Mouse (Mus musculus) embryonic stem cell, embryonic (primary cell): ENCODE measurements at regions not wholly inside any gene's neighbourhood (a gene's known extent, or its start where the extent isn't known, plus 50 kb on each side); places are given as distances from the start of the nearest gene placed in this dataset.
"Not testable (repeated sequence)": the region's sequence is repeated elsewhere in the genome, so short reads cannot be mapped to it uniquely, and the experiment has no call there.

ENCODE experiments used
- CTCF ChIA-PET, 4 experiments: fragments of 300-600 bp in 2 of 4; fragments of 350-600 bp in 2 of 4; sonication (Branson Sonifier 250); formaldehyde crosslinking; loops; one replicate each; lab custom pipeline; 2022; ENCODE audit warnings: inconsistent platforms in 2 of 4; lab: Charles Lee
- POLR2A ChIA-PET, 4 experiments: fragments of 300-600 bp in 2 of 4; fragments of 350-600 bp in 2 of 4; sonication (Branson Sonifier 250); formaldehyde crosslinking; loops; one replicate each; lab custom pipeline; 2022; ENCODE audit warnings: antibody characterized with exemption in 4 of 4, inconsistent platforms in 1 of 4; lab: Charles Lee

DNA sequence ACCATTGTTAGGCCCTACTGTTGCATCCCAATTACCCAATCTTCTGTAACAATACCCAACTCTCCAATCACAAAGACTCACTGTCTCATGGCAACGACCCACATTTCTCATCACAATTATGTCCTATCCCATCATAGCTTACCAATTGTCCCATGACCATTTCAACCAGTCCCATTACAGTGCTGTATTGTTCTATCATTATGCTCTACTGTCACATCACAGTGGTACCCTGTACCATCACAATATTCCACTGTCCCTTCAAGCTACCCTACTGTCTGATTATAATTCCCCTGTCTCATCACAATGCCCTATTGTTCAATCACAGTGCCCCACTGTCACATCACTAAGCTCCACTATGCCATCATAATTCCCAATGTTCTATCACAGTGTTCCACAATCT is 260.0 kb downstream of the Plekhb2 start:
- CTCF ChIA-PET: no interaction called here
- POLR2A ChIA-PET: interaction anchor here in 1 of 4 experiments (1.1 kb wide), 1 partner anchor 123 kb away, joined by 3 read pairs; no protein-coding TSS in a partner anchor

DNA sequence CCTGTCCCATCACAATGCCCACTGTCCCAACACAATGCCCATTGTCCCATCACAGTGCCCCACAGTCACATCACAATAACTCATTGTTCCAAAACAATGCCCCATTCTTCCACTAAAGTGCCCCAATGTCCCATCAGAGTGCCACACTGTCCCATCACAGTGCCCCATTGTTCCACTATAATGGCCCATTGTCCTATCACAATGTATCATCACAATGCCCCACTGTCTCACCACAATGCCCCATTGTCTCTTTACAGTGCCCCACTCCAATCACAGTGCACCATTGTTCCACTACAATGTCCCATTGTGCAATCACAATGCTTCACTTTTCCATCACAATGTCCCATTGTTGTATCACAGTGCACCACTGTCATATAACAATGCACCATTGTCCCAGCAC is 265.7 kb downstream of the Plekhb2 start:
- POLR2A ChIA-PET: no interaction called here
- CTCF ChIA-PET: no interaction called here

DNA sequence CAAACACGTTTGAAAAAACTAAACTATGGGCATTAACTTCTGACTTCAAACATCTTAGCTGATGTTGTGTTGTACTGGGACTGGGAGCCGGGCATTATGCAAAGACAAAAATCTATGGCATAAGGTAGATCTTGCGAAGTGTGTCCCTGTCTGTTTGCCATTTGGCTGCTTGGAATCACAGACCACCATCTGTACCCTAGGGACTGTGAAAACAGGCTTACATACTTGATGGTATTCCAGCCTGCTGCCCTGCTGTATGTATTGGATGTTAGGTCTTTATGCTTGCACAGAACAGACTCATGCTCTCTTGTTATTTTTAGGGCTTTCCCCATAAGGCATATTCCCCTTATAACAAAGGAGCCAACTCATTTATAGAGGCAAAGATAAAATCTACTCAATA is 288.1 kb downstream of the Plekhb2 start:
- ChIA-PET CTCF (no interaction called here), POLR2A (no interaction called here)

- ChIA-PET POLR2A (interaction anchor here in 1 of 4 experiments (0.6 kb wide), 1 partner anchor 770 kb away, joined by 6 read pairs; no protein-coding TSS in a partner anchor), CTCF (no interaction called here)
Observed at GRCm38 (mm10) chr1:35149036-35149435, 299.3 kb downstream of the Plekhb2 start.

GRCm38 (mm10) chr1:35162506-35162905 is 312.7 kb downstream of the Plekhb2 start:
- ChIA-PET POLR2A (no interaction called here), CTCF (no interaction called here)

GRCm38 (mm10) chr1:35200656-35201055 is 350.9 kb downstream of the Plekhb2 start:
- CTCF ChIA-PET: no interaction called here
- POLR2A ChIA-PET: no interaction called here

GRCm38 (mm10) chr1:35201083-35201879 is 351.5 kb downstream of the Plekhb2 start:
- CTCF ChIA-PET: no interaction called here
- POLR2A ChIA-PET: no interaction called here

DNA sequence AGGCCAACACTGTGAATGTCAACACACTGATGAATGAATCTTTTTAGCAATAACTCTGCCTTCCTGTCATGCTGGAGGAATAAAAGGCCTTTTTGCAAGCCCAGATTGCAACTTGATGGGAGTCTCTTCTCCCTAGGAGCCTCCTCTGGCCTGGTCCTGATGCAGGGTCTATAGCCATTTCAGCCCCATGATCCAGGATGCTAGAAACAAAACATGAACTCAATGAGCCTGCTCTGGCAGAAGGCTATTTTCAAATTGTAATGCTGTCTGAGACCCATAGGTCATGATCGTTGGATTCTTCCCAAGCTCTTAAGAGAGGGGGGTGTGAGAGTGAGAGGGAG is 352.1 kb downstream of the Plekhb2 start:
- CTCF ChIA-PET: no interaction called here

DNA sequence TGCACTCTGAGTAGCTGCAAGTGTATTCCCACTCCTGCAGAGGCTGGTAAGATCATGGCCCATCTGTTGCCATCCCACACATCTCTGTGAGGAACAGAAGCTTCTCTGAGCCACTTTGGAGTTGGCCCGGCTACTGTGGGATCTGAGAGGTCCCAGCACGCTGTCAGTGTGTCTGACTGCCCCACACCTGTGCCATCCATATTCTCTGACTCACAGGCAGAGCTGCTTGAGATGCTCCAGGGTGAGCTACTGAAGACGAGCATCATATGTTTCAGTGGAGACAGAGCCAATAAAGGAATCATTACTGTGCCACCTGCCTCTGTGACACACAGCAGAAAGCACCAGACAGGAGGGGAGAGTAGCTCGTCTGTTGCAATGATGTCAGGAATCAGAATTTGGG is 352.8 kb downstream of the Plekhb2 start:
- ChIA-PET POLR2A (no interaction called here), CTCF (no interaction called here)

More for the DNA sequence above, 352.1 kb downstream of the Plekhb2 start:
- POLR2A ChIA-PET: no interaction called here

- POLR2A ChIA-PET: interaction anchor here in 2 of 4 experiments (0.6 to 0.8 kb wide), 2 partner anchors 13 to 51 kb away, joined by 3 to 4 read pairs; no protein-coding TSS in a partner anchor
- CTCF ChIA-PET: no interaction called here
Observed at GRCm38 (mm10) chr1:35206834-35207529, 357.2 kb downstream of the Plekhb2 start.

DNA sequence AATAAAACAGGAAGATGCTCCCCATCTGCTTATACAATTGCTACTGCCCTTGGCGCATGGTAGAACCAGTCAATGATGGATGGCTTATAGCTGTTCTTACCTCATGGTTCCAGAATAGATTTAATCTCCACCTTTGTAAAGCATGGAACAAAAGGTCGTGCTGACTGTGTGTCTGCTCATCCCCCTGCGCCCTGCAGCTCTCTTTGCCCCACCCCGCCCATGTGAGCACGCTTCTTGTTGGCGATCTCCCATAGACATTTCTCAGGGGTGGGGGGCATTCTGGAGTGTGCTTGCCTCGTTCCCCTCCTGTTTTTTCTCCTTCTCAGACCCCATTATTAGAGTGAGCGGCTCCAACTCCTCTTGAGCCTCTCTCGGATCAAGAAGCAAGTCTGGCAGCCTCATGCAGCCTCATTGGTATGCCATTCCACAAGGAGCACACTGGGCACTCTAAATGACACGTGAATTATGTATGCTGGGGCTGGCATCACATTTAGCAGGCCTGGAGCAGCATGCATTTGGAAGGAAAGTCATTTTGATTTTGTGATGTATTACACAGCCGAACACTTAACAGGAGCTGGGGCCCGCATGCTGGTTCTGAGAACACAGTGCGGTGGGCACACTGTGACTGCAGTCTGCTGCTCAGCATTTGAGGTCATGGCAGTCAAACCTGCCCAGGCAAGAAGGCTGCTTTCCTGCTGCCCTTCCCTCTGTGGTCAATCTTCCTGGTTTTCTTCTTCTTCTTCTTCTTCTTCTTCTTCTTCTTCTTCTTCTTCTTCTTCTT is 362.5 kb downstream of the Plekhb2 start:
- POLR2A ChIA-PET: interaction anchor here in 1 of 4 experiments (1.7 kb wide), 1 partner anchor 21 kb away, joined by 5 read pairs; no protein-coding TSS in a partner anchor
- CTCF ChIA-PET: no interaction called here

- ChIA-PET CTCF (no interaction called here), POLR2A (interaction anchor here in 2 of 4 experiments (0.7 kb wide), 3 partner anchors 18 to 33 kb away, joined by 3 to 8 read pairs (median 4); no protein-coding TSS in a partner anchor)
Observed at GRCm38 (mm10) chr1:35213875-35214274, 364.1 kb downstream of the Plekhb2 start.

DNA sequence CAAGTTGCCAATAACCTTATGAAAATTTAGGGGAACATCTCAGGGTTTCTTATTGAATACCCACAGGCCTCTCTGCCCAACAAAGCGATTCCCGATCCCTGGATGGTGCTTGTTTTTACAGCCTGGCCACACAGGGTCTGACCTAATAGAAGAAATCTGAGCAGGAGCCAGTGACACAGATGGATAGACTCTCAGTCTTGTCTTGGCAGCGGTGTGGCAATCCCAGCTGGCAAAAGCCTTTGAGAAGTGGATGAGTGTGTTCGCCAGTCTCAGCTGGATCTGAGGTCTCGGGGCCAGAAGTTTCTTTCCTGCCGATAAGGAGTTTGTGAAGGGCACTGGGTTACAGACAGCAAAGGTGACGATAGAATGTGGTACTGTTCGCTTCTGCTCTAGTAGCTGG is 366.6 kb downstream of the Plekhb2 start:
- POLR2A ChIA-PET: no interaction called here
- CTCF ChIA-PET: no interaction called here

GRCm38 (mm10) chr1:35220215-35220614 is 370.4 kb downstream of the Plekhb2 start:
- POLR2A ChIA-PET: interaction anchor here in 1 of 4 experiments (0.6 to 0.7 kb wide), 2 partner anchors 13 to 763 kb away, joined by 3 read pairs; no protein-coding TSS in a partner anchor
- CTCF ChIA-PET: not testable (repeated sequence)

- ChIA-PET POLR2A (interaction anchor here in 2 of 4 experiments (0.6 to 1.0 kb wide), 3 partner anchors 11 to 46 kb away, joined by 3 to 4 read pairs (median 3); no protein-coding TSS in a partner anchor), CTCF (interaction anchor here in 1 of 4 experiments (0.7 kb wide), 1 partner anchor 12 kb away, joined by 3 read pairs; no protein-coding TSS in a partner anchor)
Observed at GRCm38 (mm10) chr1:35220751-35221150, 371.0 kb downstream of the Plekhb2 start.

DNA sequence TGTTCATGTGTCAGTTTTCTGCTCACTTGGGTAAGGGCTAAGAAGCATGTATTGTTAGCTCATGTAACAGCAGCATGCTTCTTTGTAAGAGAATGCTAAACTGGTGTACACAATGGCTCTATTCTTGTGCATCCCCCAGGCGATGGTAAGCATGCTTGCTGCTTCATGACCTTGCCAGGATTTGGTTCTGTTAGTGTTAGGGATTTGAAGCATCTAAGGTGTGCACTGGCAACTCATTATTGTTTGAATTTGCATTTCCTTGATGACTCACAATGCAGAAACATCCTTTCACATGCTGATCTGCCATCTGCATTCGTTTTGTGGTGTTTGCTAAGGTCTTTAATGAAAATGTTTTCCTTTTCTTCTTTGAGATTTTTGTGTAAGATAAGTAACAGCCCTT is 382.8 kb downstream of the Plekhb2 start:
- POLR2A ChIA-PET: interaction anchor here in 3 of 4 experiments (0.6 to 1.9 kb wide), 12 partner anchors 10 to 827 kb away, joined by 3 to 8 read pairs (median 3); no protein-coding TSS in a partner anchor

GRCm38 (mm10) chr1:35238139-35238538 is 388.4 kb downstream of the Plekhb2 start:
- CTCF ChIA-PET: no interaction called here
- POLR2A ChIA-PET: no interaction called here

More for the DNA sequence above, 382.8 kb downstream of the Plekhb2 start:
- CTCF ChIA-PET: interaction anchor here in 1 of 4 experiments (0.5 kb wide), 1 partner anchor 11 kb away, joined by 3 read pairs; no protein-coding TSS in a partner anchor

- POLR2A ChIA-PET: interaction anchor here in 1 of 4 experiments (2.7 kb wide), 1 partner anchor 10 kb away, joined by 8 read pairs; no protein-coding TSS in a partner anchor
- CTCF ChIA-PET: no interaction called here
Observed at GRCm38 (mm10) chr1:35242849-35243248, 393.1 kb downstream of the Plekhb2 start.

- ChIA-PET POLR2A (interaction anchor here in 1 of 4 experiments (2.7 kb wide), 1 partner anchor 11 kb away, joined by 8 read pairs; no protein-coding TSS in a partner anchor), CTCF (no interaction called here)
Observed at GRCm38 (mm10) chr1:35243339-35243738, 393.6 kb downstream of the Plekhb2 start.
